Mouse (Mus musculus) stomach, postnatal 0 days (tissue): Measurements from ENCODE around the gene Ric8b. TPM values are rescaled to one million over a fixed set of nuclear protein-coding genes. Genes with fewer than 3 reads are reported as not detected.

ENCODE experiments used
- ATAC-seq: fragments of 200-750 bp; cut with Nextera tagmentation; 2 replicates; pipeline ENCODE4 v1.8.0; 2017; ENCODE audit not compliant: low FRiP score, low TSS enrichment
- DNase-seq: peaks from one replicate; pipeline ENCODE4 v3.0.0-alpha.2; 2016; ENCODE audit warnings: low spot score
- H3K27ac ChIP-seq: fragments of 300-500 bp; sonication (generic); replicated peaks from 2 replicates; pipeline ENCODE4 v1.5.1; 2014; ENCODE audit warnings: mild to moderate bottlenecking, control low read depth
- H3K27me3 ChIP-seq: fragments of 300-500 bp; sonication (generic); 2 replicates; pipeline ENCODE4 v1.6.1; 2014; ENCODE audit warnings: low read length; ENCODE audit not compliant: control insufficient read depth, insufficient read depth
- H3K36me3 ChIP-seq: fragments of 300-500 bp; sonication (generic); 2 replicates; pipeline ENCODE4 v1.6.1; 2014; ENCODE audit warnings: low read length, mixed read lengths; ENCODE audit not compliant: control insufficient read depth, insufficient read depth
- H3K4me1 ChIP-seq: fragments of 300-500 bp; sonication (generic); replicated peaks from 2 replicates; pipeline ENCODE4 v1.6.1; 2014; ENCODE audit warnings: antibody characterized with exemption; ENCODE audit not compliant: control insufficient read depth, insufficient read depth
- H3K4me2 ChIP-seq: fragments of 300-500 bp; sonication (generic); replicated peaks from 2 replicates; pipeline ENCODE4 v1.6.1; 2014; ENCODE audit warnings: low read depth, mild to moderate bottlenecking, control low read depth, moderate library complexity
- H3K4me3 ChIP-seq: fragments of 300-500 bp; sonication (generic); 2 replicates; pipeline ENCODE4 v1.5.1; 2014; ENCODE audit warnings: low read depth, low read length, control low read depth
- H3K9ac ChIP-seq: fragments of 300-500 bp; sonication (generic); 2 replicates; pipeline ENCODE4 v1.6.1; 2014; ENCODE audit warnings: mild to moderate bottlenecking, low read length, control low read depth, mixed read lengths
- H3K9me3 ChIP-seq: fragments of 300-500 bp; sonication (generic); 2 replicates; pipeline ENCODE4 v1.6.1; 2016; ENCODE audit warnings: low read length; ENCODE audit not compliant: control insufficient read depth
- CTCF ChIP-seq: IDR thresholded peaks from 2 replicates; pipeline ENCODE4 v1.5.1; 2016; ENCODE audit warnings: antibody characterized with exemption, low read depth, mild to moderate bottlenecking, moderate library complexity
- EP300 ChIP-seq: optimal IDR thresholded peaks from 2 replicates; pipeline ENCODE3; 2016; ENCODE audit warnings: antibody characterized with exemption
- WGBS: fragments of 180-500 bp; shearing (Covaris S2); extraction: QIAGEN DNeasy Blood & Tissue Kit; methylation state at CpG from one replicate; pipeline ENCODE4 v1.1.7; 2014; 5-methylcytosine and 5-hydroxymethylcytosine counted together
- polyA plus RNA-seq: library from polyadenylated mRNA; unstranded; fragments of >200 nt; fragmentation: Nextera tagmentation; extraction: Ambion mirVana; gene quantifications from 2 replicates; pipeline ENCODE4 v1.2.1, GENCODE M21; 2015

Gene Ric8b
- polyA plus RNA-seq, 1 experiment from 2014 or later = 7.4 TPM

DNA sequence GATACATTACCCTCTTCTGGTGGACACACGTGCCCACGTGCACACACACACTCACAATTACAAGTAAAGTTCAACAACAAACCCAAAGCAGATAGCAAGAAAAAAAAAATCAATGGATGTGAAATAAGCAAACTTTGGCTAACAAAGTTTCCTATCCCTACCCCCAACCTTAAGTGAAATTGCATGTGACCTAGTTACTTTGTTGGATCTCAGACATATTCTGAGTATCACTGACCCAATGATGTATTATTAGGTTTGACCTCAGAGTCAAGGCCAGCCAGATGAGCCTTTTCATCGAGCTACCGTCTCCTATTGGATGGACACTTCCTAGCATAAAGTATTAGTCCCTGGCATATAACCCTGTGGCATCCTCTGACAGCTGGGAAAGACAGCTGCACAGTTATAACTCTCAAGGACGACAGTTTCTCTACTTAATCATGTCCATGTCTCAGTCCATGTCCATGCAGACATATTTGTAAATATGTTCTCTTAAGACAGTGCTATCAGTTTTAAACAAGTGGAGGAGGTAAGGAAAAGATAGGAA, 32.0 kb upstream of the Ric8b start:
- ATAC-seq (no peak), DNase-seq (no peak)
- no peak for TF ChIP-seq EP300
- no peak for TF ChIP-seq CTCF
- Histone ChIP-seq H3K4me2 (no peak overlapping the region), H3K36me3 (no peaks in the 10 kb centered on the region), H3K4me1 (no peaks in the 10 kb centered on the region), H3K4me3 (no peak overlapping the region), H3K27me3 (no peaks in the 10 kb centered on the region), H3K9me3 (no peaks in the 10 kb centered on the region), H3K27ac (no peak overlapping the region), H3K9ac (no peak overlapping the region)
- WGBS = 50% methylated on average over 5 of the region's 5 CpGs

DNA sequence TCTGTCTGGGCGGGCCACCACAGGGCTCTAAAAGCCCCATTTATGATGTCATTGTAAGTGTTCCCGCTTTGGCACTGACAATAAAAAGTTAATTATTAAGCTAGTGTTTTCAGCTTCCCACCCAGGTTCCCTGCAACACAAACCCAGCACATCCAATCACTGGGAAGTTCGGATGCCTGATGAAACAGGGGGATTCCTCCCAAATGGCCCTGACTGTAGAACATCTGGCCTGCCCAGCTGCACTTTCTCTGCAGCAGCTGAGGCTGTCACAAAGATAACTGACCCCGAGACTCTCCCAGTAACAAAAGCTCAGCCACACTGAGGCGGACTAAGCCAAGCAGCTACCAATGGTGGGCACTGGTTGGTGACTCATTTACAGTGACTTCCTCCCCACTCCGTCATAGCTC, 31.2 kb upstream of the Ric8b start:
- DNase-seq = peak; percentile 30
- Histone ChIP-seq H3K4me1 (no peaks in the 10 kb centered on the region), H3K9ac (no peak overlapping the region), H3K36me3 (no peaks in the 10 kb centered on the region), H3K4me3 (no peak overlapping the region), H3K27ac (no peak overlapping the region), H3K27me3 (no peaks in the 10 kb centered on the region), H3K9me3 (no peaks in the 10 kb centered on the region), H3K4me2 (0 out of 2 replicates have a peak overlapping the region, but pooled peaks have one; percentile 31)
- peak; percentile 82 for ATAC-seq
- TF ChIP-seq CTCF = no peak
- TF ChIP-seq EP300 = no peak
- 12% methylated on average over 6 of the region's 6 CpGs for WGBS

DNA sequence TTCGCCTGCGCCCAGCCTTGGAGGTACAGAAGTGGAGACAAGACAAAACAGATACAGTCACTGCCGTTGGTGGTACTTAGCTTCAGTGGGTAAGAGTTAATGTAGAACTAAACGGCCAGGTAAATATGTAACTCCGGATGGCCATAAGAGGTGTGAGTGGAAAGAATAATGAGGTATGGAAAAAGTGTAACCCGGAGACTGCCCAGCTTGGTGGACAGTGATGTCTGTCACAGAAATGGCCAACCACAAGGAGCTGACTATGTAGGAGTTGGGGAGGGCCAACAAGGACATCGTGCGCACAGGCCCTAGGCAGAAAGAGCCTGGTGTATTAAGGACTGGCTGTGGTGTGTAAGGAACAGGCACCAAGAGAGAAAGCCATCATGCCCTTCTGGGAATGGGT, 30.6 kb upstream of the Ric8b start:
- no peaks in the 10 kb centered on the region for H3K9me3 ChIP-seq

DNA sequence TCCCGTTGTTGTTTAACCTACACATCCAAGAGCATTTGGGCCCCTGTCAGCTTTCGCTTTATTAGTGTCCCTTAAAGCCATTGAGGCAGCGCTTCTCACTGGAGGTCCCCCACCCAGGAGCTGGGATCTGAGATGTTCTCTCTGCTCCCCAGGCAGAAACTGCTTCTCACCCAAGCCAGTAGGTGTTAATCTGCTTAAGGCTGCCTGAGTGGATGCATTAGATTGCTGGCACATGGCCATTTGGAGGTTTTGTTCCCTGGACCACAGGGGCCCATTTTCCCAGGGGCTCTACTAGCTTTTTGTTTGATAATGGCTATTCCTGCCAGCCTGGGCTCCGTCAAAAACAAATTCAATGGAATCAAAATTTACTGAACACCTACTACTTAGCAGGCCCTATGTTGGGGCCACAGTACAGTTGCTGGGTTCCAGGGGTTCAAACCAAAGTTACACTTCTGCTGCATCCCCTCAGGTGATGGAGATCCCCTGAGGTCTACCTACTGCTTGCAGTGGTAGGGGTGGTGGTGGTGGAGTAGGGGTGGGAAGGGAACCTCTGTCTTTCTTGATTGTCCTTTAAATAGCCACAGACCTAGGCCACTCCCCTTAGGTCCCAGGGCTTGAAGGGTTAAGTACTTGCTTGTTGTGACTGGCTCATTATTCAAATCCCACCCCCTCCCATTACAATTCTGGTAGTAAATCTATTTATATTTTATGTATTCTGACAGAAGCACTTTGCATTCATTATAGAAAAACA, 28.1 kb upstream of the Ric8b start:
- ATAC-seq = no peak
- no peaks in the 10 kb centered on the region for H3K36me3 ChIP-seq
- H3K27me3 ChIP-seq = no peaks in the 10 kb centered on the region
- 62% methylated on average over 4 of the region's 4 CpGs for WGBS
- H3K4me2 ChIP-seq = no peak overlapping the region
- TF ChIP-seq CTCF (no peak), EP300 (no peak)
- H3K4me3 ChIP-seq = no peak overlapping the region
- no peaks in the 10 kb centered on the region for H3K9me3 ChIP-seq
- H3K4me1 ChIP-seq = no peaks in the 10 kb centered on the region
- DNase-seq = no peak
- H3K9ac ChIP-seq = no peak overlapping the region
- no peak overlapping the region for H3K27ac ChIP-seq

More for the DNA sequence above, 30.6 kb upstream of the Ric8b start:
- Histone ChIP-seq H3K4me3 (no peak overlapping the region), H3K9ac (no peak overlapping the region), H3K4me1 (no peaks in the 10 kb centered on the region), H3K4me2 (no peak overlapping the region; the same call in 1 of the 2 replicates), H3K27ac (no peak overlapping the region), H3K36me3 (no peaks in the 10 kb centered on the region), H3K27me3 (no peaks in the 10 kb centered on the region)
- ATAC-seq (no peak), DNase-seq (no peak)
- no peak for TF ChIP-seq CTCF
- no peak for TF ChIP-seq EP300
- 62% methylated on average over 8 of the region's 8 CpGs for WGBS

DNA sequence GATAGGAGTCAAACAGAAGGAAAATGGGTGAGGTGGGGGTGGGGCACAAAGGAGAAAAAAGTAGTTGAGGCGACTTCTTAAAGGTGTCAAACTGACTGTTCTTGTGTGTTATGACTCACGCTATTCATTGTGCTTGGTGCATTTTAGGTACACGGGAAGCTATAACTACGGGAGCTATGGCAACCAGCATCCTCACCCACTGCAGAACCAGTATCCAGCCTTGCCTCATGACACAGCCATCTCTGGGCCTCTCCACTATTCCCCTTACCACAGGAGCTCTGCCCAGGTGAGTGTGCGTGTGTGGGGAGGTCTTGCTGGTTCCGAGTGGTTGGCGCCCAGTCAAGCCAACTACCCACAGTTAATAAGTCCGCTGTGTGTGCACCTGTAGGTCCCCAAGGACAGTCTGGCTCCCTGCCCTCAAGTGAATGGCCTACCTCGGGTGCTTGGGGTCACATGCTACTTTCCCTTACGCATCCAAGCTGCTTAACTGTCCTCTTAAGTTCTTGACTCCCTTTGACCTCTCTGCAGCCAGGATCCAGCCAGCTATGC, 21.5 kb upstream of the Ric8b start:
- H3K4me3 ChIP-seq = no peak overlapping the region
- no peak for ATAC-seq
- DNase-seq = no peak
- H3K9me3 ChIP-seq = no peaks in the 10 kb centered on the region
- no peaks in the 10 kb centered on the region for H3K4me1 ChIP-seq
- 80% methylated on average over 10 of the region's 10 CpGs for WGBS
- no peak overlapping the region for H3K9ac ChIP-seq
- no peak overlapping the region for H3K27ac ChIP-seq
- no peaks in the 10 kb centered on the region for H3K36me3 ChIP-seq
- H3K27me3 ChIP-seq = no peaks in the 10 kb centered on the region
- TF ChIP-seq CTCF = no peak
- TF ChIP-seq EP300 = no peak
- H3K4me2 ChIP-seq = no peak overlapping the region
